Mouse (Mus musculus) bone marrow macrophage, adult 2 months (primary cell): ENCODE data around the gene Fam198b. TPM values are rescaled to one million over a fixed set of nuclear protein-coding genes. Genes with fewer than 3 reads are reported as not detected.

Experiments used
- H3K27ac ChIP-seq: 2 replicates; pipeline ENCODE4 v1.5.1; 2012; ENCODE audit warnings: low read depth, low read length; ENCODE audit not compliant: insufficient read depth
- H3K4me1 ChIP-seq: 2 replicates; pipeline ENCODE4 v1.6.1; 2012; ENCODE audit warnings: low read length; ENCODE audit not compliant: control insufficient read depth, insufficient read depth
- H3K4me3 ChIP-seq: 2 replicates; pipeline ENCODE4 v1.5.1; 2012; ENCODE audit warnings: mild to moderate bottlenecking, low read length, moderate library complexity; ENCODE audit not compliant: insufficient read depth
- CTCF ChIP-seq: IDR thresholded peaks from 2 replicates; pipeline ENCODE4 v1.5.1; 2012; ENCODE audit warnings: low read depth, mild to moderate bottlenecking, low read length, moderate library complexity
- POLR2A ChIP-seq: IDR thresholded peaks from 2 replicates; pipeline ENCODE4 v1.6.1; 2012; ENCODE audit warnings: mild to moderate bottlenecking, low read depth, low read length, borderline replicate concordance
- polyA plus RNA-seq: library from polyadenylated mRNA; stranded (reverse); fragments of >200 nt; gene quantifications from 2 replicates; pipeline ENCODE4 v1.2.4, GENCODE M21; 2012; ENCODE audit not compliant: missing spikeins, insufficient read depth, insufficient read length

Gene Fam198b
- 5.2 and 6.0 TPM in 2 replicates for polyA plus RNA-seq

- no peaks in the 10 kb centered on the region for H3K4me1 ChIP-seq
- H3K4me3 ChIP-seq = no peak within 1 kb of the TSS
- peak within 1 kb of the TSS; percentile 40; the same call in 1 of the 2 replicates for H3K27ac ChIP-seq
- TF ChIP-seq POLR2A (no peak), CTCF (no peak)
Observed at GRCm38 (mm10) chr3:79884305-79884704, at the start of gene Fam198b. TSS of gene Fam198b (plus strand) at chr3:79884533.

GRCm38 (mm10) chr3:79838751-79839150, 45.6 kb upstream of the Fam198b start:
- Histone ChIP-seq H3K4me3 (no peak overlapping the region), H3K27ac (no peak overlapping the region), H3K4me1 (peaks cover 17% of the 10 kb centered on the region)
- TF ChIP-seq POLR2A (no peak), CTCF (no peak)

- Histone ChIP-seq H3K27ac (peak overlapping the region; percentile 97), H3K4me1 (peaks cover 35% of the 10 kb centered on the region), H3K4me3 (peak overlapping the region; percentile 95)
- TF ChIP-seq POLR2A (no peak), CTCF (no peak)
Observed at GRCm38 (mm10) chr3:79841475-79841874, 42.9 kb upstream of the Fam198b start.

GRCm38 (mm10) chr3:79842165-79842564, 42.2 kb upstream of the Fam198b start:
- Histone ChIP-seq H3K27ac (peak overlapping the region; percentile 97), H3K4me1 (peaks cover 41% of the 10 kb centered on the region), H3K4me3 (peak overlapping the region; percentile 95)
- TF ChIP-seq CTCF (no peak), POLR2A (no peak)

GRCm38 (mm10) chr3:79842616-79843016, 41.7 kb upstream of the Fam198b start:
- Histone ChIP-seq H3K27ac (peak overlapping the region; percentile 97), H3K4me3 (peak overlapping the region; percentile 95), H3K4me1 (peaks cover 41% of the 10 kb centered on the region)
- TF ChIP-seq POLR2A = no peak
- no peak for TF ChIP-seq CTCF

- peaks cover 42% of the 10 kb centered on the region for H3K4me1 ChIP-seq
- peak overlapping the region; percentile 95 for H3K4me3 ChIP-seq
- H3K27ac ChIP-seq = peak overlapping the region; percentile 97
- no peak for TF ChIP-seq POLR2A
- TF ChIP-seq CTCF = no peak
Observed at GRCm38 (mm10) chr3:79843999-79844398, 40.3 kb upstream of the Fam198b start.

- H3K27ac ChIP-seq = no peak overlapping the region
- TF ChIP-seq POLR2A = no peak
- TF ChIP-seq CTCF = no peak
- H3K4me3 ChIP-seq = no peak overlapping the region
- H3K4me1 ChIP-seq = peaks cover 46% of the 10 kb centered on the region
Observed at GRCm38 (mm10) chr3:79846633-79847032, 37.7 kb upstream of the Fam198b start.

GRCm38 (mm10) chr3:79848841-79849240, 35.5 kb upstream of the Fam198b start:
- peaks cover 48% of the 10 kb centered on the region for H3K4me1 ChIP-seq
- TF ChIP-seq POLR2A (no peak), CTCF (no peak)
- H3K4me3 ChIP-seq = no peak overlapping the region
- H3K27ac ChIP-seq = no peak overlapping the region

- Histone ChIP-seq H3K4me1 (peaks cover 48% of the 10 kb centered on the region), H3K4me3 (no peak overlapping the region), H3K27ac (peak overlapping the region; percentile 22; the same call in 1 of the 2 replicates)
- TF ChIP-seq POLR2A = no peak
- no peak for TF ChIP-seq CTCF
Observed at GRCm38 (mm10) chr3:79849621-79850020, 34.7 kb upstream of the Fam198b start.

GRCm38 (mm10) chr3:79850656-79851055, 33.7 kb upstream of the Fam198b start:
- TF ChIP-seq POLR2A (no peak), CTCF (no peak)
- Histone ChIP-seq H3K27ac (no peak overlapping the region), H3K4me3 (no peak overlapping the region), H3K4me1 (peaks cover 39% of the 10 kb centered on the region)

GRCm38 (mm10) chr3:79852108-79852507, 32.2 kb upstream of the Fam198b start:
- TF ChIP-seq POLR2A = no peak
- TF ChIP-seq CTCF = no peak
- H3K4me3 ChIP-seq = no peak overlapping the region
- H3K27ac ChIP-seq = peak overlapping the region; percentile 54
- peaks cover 25% of the 10 kb centered on the region for H3K4me1 ChIP-seq
